Mouse (Mus musculus): ENCODE data around the gene 1190005I06Rik. TPM values are rescaled to one million over a fixed set of nuclear protein-coding genes. Genes with fewer than 3 reads are reported as not detected.

The 1190005I06Rik gene
- polyA plus RNA-seq, 1 experiment from 2014 or later = 6.0 TPM

GRCm38 (mm10) chr8:120619235-120620180 lies 27.9 kb downstream of the 1190005I06Rik start:
- Histone ChIP-seq H3K4me3 (replicated peaks) (no peak overlapping the region), H3K9me3 (no peaks in the 10 kb centered on the region), H3K4me1 (replicated peaks) (peaks cover 24% of the 10 kb centered on the region), H3K4me2 (no peak overlapping the region), H3K27ac (no peak overlapping the region), H3K9ac (replicated peaks) (no peak overlapping the region), H3K36me3 (no peaks in the 10 kb centered on the region), H3K27me3 (no peaks in the 10 kb centered on the region; the same call in 1 of the 2 replicates)
- ATAC-seq (ENCODE audit: insufficient number of reproducible peaks, insufficient read depth, low FRiP score, low TSS enrichment, low read depth) = no peak
- 77% methylated on average over 11 of the region's 11 CpGs for WGBS

- Histone ChIP-seq H3K4me1 (replicated peaks) (peaks cover 24% of the 10 kb centered on the region), H3K36me3 (no peaks in the 10 kb centered on the region), H3K27me3 (no peaks in the 10 kb centered on the region; the same call in 1 of the 2 replicates), H3K27ac (no peak overlapping the region), H3K4me3 (replicated peaks) (no peak overlapping the region), H3K9me3 (no peaks in the 10 kb centered on the region), H3K9ac (replicated peaks) (no peak overlapping the region), H3K4me2 (no peak overlapping the region; the same call in 1 of the 2 replicates)
- under 1% methylated on average over 6 of the region's 6 CpGs for WGBS
- ATAC-seq (ENCODE audit: insufficient number of reproducible peaks, insufficient read depth, low FRiP score, low TSS enrichment, low read depth) = no peak
Observed at GRCm38 (mm10) chr8:120618110-120618509, 29.3 kb downstream of the 1190005I06Rik start.

- Histone ChIP-seq H3K4me3 (replicated peaks) (no peak overlapping the region), H3K27me3 (no peaks in the 10 kb centered on the region; the same call in 1 of the 2 replicates), H3K4me2 (no peak overlapping the region), H3K9me3 (no peaks in the 10 kb centered on the region), H3K9ac (replicated peaks) (0 out of 2 replicates have a peak overlapping the region, but pooled peaks have one; percentile 12), H3K36me3 (no peaks in the 10 kb centered on the region), H3K27ac (peak overlapping the region; percentile 25; the same call in 1 of the 2 replicates), H3K4me1 (replicated peaks) (peaks cover 22% of the 10 kb centered on the region)
- no peak for ATAC-seq (ENCODE audit: insufficient number of reproducible peaks, insufficient read depth, low FRiP score, low TSS enrichment, low read depth)
- 31% methylated on average over 8 of the region's 8 CpGs for whole genome bisulfite sequencing
Observed at GRCm38 (mm10) chr8:120616663-120617626, 30.5 kb downstream of the 1190005I06Rik start.

GRCm38 (mm10) chr8:120614491-120614890 lies 32.9 kb downstream of the 1190005I06Rik start:
- Histone ChIP-seq H3K27me3 (no peaks in the 10 kb centered on the region; the same call in 1 of the 2 replicates), H3K9ac (replicated peaks) (no peak overlapping the region), H3K36me3 (no peaks in the 10 kb centered on the region), H3K4me2 (no peak overlapping the region), H3K27ac (no peak overlapping the region), H3K4me1 (replicated peaks) (peaks cover 13% of the 10 kb centered on the region), H3K9me3 (no peaks in the 10 kb centered on the region), H3K4me3 (replicated peaks) (no peak overlapping the region)
- 83% methylated on average over 3 of the region's 3 CpGs for WGBS
- ATAC-seq (ENCODE audit: insufficient number of reproducible peaks, insufficient read depth, low FRiP score, low TSS enrichment, low read depth) = no peak

- Histone ChIP-seq H3K4me2 (no peak overlapping the region), H3K27ac (no peak overlapping the region), H3K36me3 (no peaks in the 10 kb centered on the region), H3K9ac (replicated peaks) (no peak overlapping the region), H3K4me1 (replicated peaks) (0 out of 2 replicates have a peak, but pooled peaks cover 12% of the 10 kb centered on the region), H3K9me3 (no peaks in the 10 kb centered on the region), H3K27me3 (no peaks in the 10 kb centered on the region), H3K4me3 (replicated peaks) (no peak overlapping the region)
- WGBS = 88% methylated on average over 6 of the region's 6 CpGs
- ATAC-seq (ENCODE audit: insufficient number of reproducible peaks, insufficient read depth, low FRiP score, low TSS enrichment, low read depth) = no peak
Observed at GRCm38 (mm10) chr8:120610824-120611223, 36.6 kb downstream of the 1190005I06Rik start.

- Histone ChIP-seq H3K4me3 (replicated peaks) (no peak overlapping the region), H3K4me1 (replicated peaks) (peaks cover 13% of the 10 kb centered on the region; the same call in 1 of the 2 replicates), H3K9ac (replicated peaks) (no peak overlapping the region), H3K9me3 (no peaks in the 10 kb centered on the region), H3K27me3 (no peaks in the 10 kb centered on the region), H3K36me3 (no peaks in the 10 kb centered on the region), H3K4me2 (no peak overlapping the region), H3K27ac (no peak overlapping the region)
- no peak for ATAC-seq (ENCODE audit: insufficient number of reproducible peaks, insufficient read depth, low FRiP score, low TSS enrichment, low read depth)
- WGBS = 15% methylated on average over 7 of the region's 7 CpGs
Observed at GRCm38 (mm10) chr8:120607885-120608284, 39.5 kb downstream of the 1190005I06Rik start.

- H3K27me3 ChIP-seq = no peaks in the 10 kb centered on the region
- ATAC-seq (ENCODE audit: insufficient number of reproducible peaks, insufficient read depth, low FRiP score, low TSS enrichment, low read depth) = no peak
- H3K4me2 ChIP-seq = no peak overlapping the region
- H3K4me1 ChIP-seq (replicated peaks) = peaks cover 17% of the 10 kb centered on the region; the same call in 1 of the 2 replicates
- no peak overlapping the region for H3K27ac ChIP-seq
- no peak overlapping the region for H3K4me3 ChIP-seq (replicated peaks)
- H3K9me3 ChIP-seq = no peaks in the 10 kb centered on the region
- WGBS = 83% methylated on average over 9 of the region's 9 CpGs
- no peaks in the 10 kb centered on the region for H3K36me3 ChIP-seq
- H3K9ac ChIP-seq (replicated peaks) = no peak overlapping the region
Observed at GRCm38 (mm10) chr8:120607460-120607859, 40.0 kb downstream of the 1190005I06Rik start.

GRCm38 (mm10) chr8:120602672-120603071 lies 44.8 kb downstream of the 1190005I06Rik start:
- H3K4me3 ChIP-seq (replicated peaks) = no peak overlapping the region

GRCm38 (mm10) chr8:120599504-120599903 lies 47.9 kb downstream of the 1190005I06Rik start:
- 61% methylated on average over 7 of the region's 7 CpGs for WGBS

More at GRCm38 (mm10) chr8:120602672-120603071, 44.8 kb downstream of the 1190005I06Rik start:
- Histone ChIP-seq H3K36me3 (no peaks in the 10 kb centered on the region), H3K4me1 (replicated peaks) (peaks cover 20% of the 10 kb centered on the region), H3K27me3 (peaks cover 8% of the 10 kb centered on the region; the same call in 1 of the 2 replicates), H3K9me3 (peaks cover 5% of the 10 kb centered on the region; the same call in 1 of the 2 replicates), H3K9ac (replicated peaks) (no peak overlapping the region), H3K4me2 (no peak overlapping the region), H3K27ac (peak overlapping the region; percentile 42; the same call in 1 of the 2 replicates)
- ATAC-seq (ENCODE audit: insufficient number of reproducible peaks, insufficient read depth, low FRiP score, low TSS enrichment, low read depth) = no peak
- 34% methylated on average over 6 of the region's 6 CpGs for WGBS

GRCm38 (mm10) chr8:120598579-120598978 lies 48.9 kb downstream of the 1190005I06Rik start:
- H3K4me2 ChIP-seq = peak overlapping the region; percentile 47
- peak overlapping the region; percentile 14; the same call in 1 of the 2 replicates for H3K4me3 ChIP-seq (replicated peaks)
- ATAC-seq (ENCODE audit: insufficient number of reproducible peaks, insufficient read depth, low FRiP score, low TSS enrichment, low read depth) = no peak
- peak overlapping the region; percentile 18; the same call in 1 of the 2 replicates for H3K27ac ChIP-seq
- peak overlapping the region; percentile 19; the same call in 1 of the 2 replicates for H3K9ac ChIP-seq (replicated peaks)
- H3K4me1 ChIP-seq (replicated peaks) = peaks cover 18% of the 10 kb centered on the region
- 23% methylated on average over 24 of the region's 24 CpGs for WGBS
- H3K36me3 ChIP-seq = no peaks in the 10 kb centered on the region
- peaks cover 8% of the 10 kb centered on the region; the same call in 1 of the 2 replicates for H3K27me3 ChIP-seq
- H3K9me3 ChIP-seq = peaks cover 5% of the 10 kb centered on the region; the same call in 1 of the 2 replicates

More at GRCm38 (mm10) chr8:120599504-120599903, 47.9 kb downstream of the 1190005I06Rik start:
- no peak overlapping the region for H3K4me3 ChIP-seq (replicated peaks)
- no peak overlapping the region for H3K27ac ChIP-seq
- H3K9me3 ChIP-seq = peaks cover 5% of the 10 kb centered on the region; the same call in 1 of the 2 replicates
- H3K27me3 ChIP-seq = peaks cover 8% of the 10 kb centered on the region; the same call in 1 of the 2 replicates
- ATAC-seq (ENCODE audit: insufficient number of reproducible peaks, insufficient read depth, low FRiP score, low TSS enrichment, low read depth) = no peak
- no peak overlapping the region for H3K9ac ChIP-seq (replicated peaks)
- no peaks in the 10 kb centered on the region for H3K36me3 ChIP-seq
- no peak overlapping the region for H3K4me2 ChIP-seq
- peaks cover 18% of the 10 kb centered on the region for H3K4me1 ChIP-seq (replicated peaks)
